Mouse (Mus musculus): ENCODE results near the gene Tesk1.
A peak's percentile ranks its signal among the peaks of the same experiment; 100 is the strongest.

Gene Tesk1

GRCm38 (mm10) chr4:43492821-43493185 is 51.1 kb downstream of the Tesk1 start, which contains the start of gene Ccdc107:
Gene Ccdc107, plus strand, starts transcription at chr4:43492900.
- peak; percentile 72 to 92 for DNase-seq (ENCODE audit: low spot score in 2 of 2)

- peak; percentile 92 to 93 for DNase-seq (ENCODE audit: low spot score in 2 of 2)
These were observed 51.6 kb downstream of the Tesk1 start for GRCm38 (mm10) chr4:43493186-43493845.

GRCm38 (mm10) chr4:43493846-43494240 is 52.1 kb downstream of the Tesk1 start:
- DNase-seq (ENCODE audit: low spot score in 2 of 2) = no peak

GRCm38 (mm10) chr4:43496587-43496986 is 54.8 kb downstream of the Tesk1 start:
- DNase-seq (ENCODE audit: low spot score in 2 of 2) = no peak

GRCm38 (mm10) chr4:43497405-43497804 is 55.7 kb downstream of the Tesk1 start:
- DNase-seq (ENCODE audit: low spot score in 2 of 2) = no peak
